Mouse (Mus musculus) bone marrow, adult 2 months (tissue): ENCODE results near the gene Clcf1.

ENCODE experiments used
- CTCF ChIP-seq: fragments of 200-500 bp; IDR thresholded peaks from 2 replicates; pipeline ENCODE4 v1.5.1; 2011; ENCODE audit warnings: low read length, control low read depth; ENCODE audit not compliant: control insufficient read depth, insufficient read depth
- POLR2A ChIP-seq: fragments of 200-500 bp; IDR thresholded peaks from 2 replicates; pipeline ENCODE4 v1.6.1; 2011; ENCODE audit warnings: low read depth, mild to moderate bottlenecking, control low read depth, low read length, borderline replicate concordance; ENCODE audit not compliant: control insufficient read depth

DNA sequence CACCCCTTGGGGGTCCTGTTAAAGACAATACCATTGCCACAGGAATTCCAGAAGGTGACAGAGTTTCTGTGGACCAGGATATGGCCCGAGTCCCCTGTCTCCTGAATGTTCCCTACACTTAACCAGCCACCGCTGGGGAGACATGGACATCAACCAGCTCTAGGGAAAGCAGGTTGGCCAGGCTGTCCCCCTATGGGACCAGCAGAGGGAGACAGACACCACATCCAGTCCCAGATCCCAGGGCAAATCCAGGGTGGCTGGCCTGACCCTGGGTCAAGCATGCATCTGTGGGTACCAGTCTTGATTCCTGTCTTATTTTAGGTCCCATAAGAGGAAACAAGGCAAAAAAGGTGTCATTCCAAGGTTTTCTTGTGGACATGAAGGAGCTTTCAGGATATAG, 7.1 kb upstream of the Clcf1 start:
- TF ChIP-seq CTCF = peak; percentile 98
- no peak for TF ChIP-seq POLR2A
